Mouse (Mus musculus) thymus, postnatal 25 days (tissue): Measurements from ENCODE around the gene Rgma.
A peak's percentile ranks its signal among the peaks of the same experiment; 100 is the strongest.

Experiments used
- DNase-seq: peaks from one replicate; pipeline ENCODE4 v3.0.0; 2022

Rgma gene

GRCm38 (mm10) chr7:73371587-73372321 is 3.6 kb upstream of the Rgma start:
- no peak for DNase-seq

DNA sequence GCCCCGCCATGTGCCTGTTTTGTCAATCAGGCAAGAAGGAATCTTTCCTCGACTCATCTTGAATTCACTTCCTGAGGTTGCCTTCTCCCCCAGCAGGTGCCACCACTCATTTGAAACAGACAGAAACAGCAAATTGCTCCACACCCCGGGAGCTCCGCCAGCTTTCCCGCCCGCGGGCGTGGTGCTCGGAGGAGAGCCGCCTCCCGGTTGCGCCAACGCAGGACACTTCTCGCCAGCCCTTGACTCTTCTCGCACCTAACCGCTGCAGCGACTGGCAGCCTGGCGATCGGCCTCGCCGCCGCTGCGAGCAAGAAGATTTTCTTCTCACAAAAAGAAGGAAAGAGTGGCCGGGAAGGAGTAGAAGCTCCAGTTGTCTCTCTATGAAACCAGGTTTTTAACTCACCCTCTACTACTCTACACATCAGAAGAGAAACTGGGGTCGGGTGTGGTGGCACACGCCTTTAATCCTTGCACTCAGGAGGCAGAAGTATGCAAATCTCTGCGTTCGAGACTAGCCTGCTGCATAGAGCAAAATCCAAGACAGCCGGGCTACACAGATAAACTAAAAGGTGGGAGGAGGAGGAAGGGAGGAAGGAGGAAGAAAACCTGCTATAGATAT is 2.8 kb upstream of the Rgma start:
- peak; percentile 3 for DNase-seq

DNA sequence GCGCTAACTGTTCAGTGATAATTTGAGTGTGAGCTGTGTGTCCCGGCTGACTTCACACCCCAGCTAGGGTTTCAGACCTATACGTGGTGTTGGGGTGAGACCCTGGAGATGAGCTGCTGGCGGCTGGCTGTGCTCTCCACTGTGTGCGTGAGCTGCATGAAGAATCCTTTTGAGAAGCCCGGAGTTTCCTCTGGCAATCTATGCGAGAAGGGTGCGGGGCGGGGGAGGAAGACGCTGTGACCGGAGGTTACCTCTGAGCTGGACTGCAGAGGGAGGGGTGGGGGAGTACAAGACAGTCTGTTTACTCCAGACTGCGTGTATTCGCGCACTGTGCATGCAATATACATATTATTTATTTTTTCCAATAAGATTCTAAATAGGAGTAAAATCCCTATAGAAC is 582 bp upstream of the Rgma start:
- DNase-seq: no peak

DNA sequence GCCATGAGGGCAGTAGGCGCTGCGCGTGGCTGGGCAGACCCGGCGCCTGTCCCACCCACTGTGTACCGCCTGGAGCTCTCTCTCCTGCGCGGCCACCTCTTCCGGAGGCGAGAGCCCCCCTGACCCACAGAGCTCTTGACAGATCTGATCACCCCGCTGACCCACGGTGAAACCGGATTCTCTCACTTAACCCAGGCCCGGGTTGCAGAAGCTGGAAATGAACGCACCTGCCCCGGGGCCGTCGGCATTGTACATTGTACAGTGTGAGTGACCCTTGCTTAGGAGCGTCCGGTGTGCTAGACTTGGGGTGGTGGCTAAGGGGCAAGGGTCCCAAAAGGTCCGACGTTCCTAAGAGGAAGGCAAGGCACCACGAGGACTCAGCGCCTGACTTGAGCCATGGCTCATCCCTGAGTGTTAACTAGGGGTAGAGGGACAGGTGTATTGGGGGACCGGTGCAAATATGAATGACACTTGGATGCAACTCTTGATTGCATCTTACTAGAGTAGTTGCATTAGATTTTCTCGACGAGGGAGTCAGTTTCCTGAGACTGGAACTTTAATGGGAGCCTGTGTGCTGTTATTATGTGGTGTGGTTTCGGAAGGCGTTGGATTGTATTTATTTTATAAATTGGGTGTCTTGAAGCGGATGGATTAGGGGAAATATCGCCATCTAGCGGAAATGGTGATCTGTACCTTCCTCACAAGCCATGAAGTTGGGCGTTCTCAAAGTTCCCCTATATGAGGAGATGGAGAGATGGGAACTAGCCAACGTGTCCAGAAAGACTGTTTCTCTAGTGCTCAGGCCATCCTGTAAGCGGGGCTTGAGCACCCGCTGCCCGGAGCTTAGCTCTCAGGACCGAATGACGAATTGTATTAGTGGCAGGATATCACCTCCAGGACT is 1.0 kb downstream of the Rgma start:
- DNase-seq: peak; percentile 20

GRCm38 (mm10) chr7:73377307-73377706 is 2.0 kb downstream of the Rgma start:
- no peak for DNase-seq

DNA sequence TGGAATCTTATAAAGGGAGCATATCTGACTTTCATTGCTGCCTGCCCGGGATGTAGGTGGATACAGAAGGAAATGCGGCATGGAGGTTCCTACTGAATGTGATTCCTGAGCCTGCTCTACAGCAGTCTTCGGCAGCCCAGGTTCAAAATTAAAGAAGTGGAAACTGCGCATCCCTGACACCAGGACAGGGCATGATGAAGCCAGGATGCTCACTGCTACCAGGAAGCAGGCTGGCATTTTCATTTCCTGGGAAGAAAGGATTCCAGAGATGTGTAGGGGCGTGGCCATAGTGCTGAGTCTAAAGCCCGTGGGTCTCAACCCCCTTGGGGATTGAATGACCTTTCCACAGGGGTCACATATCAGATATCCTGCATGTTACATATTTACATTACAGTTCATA is 2.7 kb downstream of the Rgma start:
- DNase-seq: no peak

- no peak for DNase-seq
Observed at GRCm38 (mm10) chr7:73382843-73383242, 7.5 kb downstream of the Rgma start.

DNA sequence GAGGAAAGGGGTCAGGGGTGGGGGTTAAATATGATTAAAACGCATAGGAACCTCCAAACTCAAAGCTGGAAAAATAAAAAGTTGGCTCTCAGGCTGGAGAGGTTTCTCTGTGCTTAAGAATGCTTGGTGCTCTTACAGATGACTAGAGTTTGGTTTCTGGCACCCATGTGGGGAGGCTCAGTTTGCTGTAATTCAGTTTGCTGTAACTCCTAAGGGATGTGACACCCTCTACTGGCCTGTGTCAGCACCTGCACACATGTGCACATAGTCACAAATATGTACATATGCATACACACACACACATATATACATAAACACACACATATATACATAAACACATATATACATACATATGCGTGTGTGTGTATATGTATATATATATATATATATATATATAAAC is 13.6 kb downstream of the Rgma start:
- no peak for DNase-seq

GRCm38 (mm10) chr7:73389419-73389818 is 14.1 kb downstream of the Rgma start:
- no peak for DNase-seq

DNA sequence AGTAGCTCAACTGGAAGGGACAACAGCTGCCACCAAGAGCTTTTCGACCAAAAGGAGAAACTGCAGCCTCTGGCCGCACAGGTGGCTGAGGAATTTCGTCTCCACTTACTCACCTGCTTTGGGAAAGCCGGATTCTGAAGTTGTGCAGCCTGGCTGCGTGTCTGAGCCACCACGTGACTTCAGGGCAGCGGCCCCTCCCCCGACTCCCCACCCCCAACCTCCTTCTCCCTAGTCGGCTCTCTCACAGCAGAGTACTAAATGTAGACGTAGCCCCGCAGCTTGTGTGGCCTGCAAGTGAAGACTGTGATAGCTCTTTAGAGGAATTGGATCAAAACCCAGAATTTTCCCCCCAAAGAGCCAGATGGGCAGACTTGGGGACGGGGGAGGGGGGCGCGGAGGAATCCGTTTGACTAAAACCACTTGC is 14.6 kb downstream of the Rgma start:
- no peak for DNase-seq

DNA sequence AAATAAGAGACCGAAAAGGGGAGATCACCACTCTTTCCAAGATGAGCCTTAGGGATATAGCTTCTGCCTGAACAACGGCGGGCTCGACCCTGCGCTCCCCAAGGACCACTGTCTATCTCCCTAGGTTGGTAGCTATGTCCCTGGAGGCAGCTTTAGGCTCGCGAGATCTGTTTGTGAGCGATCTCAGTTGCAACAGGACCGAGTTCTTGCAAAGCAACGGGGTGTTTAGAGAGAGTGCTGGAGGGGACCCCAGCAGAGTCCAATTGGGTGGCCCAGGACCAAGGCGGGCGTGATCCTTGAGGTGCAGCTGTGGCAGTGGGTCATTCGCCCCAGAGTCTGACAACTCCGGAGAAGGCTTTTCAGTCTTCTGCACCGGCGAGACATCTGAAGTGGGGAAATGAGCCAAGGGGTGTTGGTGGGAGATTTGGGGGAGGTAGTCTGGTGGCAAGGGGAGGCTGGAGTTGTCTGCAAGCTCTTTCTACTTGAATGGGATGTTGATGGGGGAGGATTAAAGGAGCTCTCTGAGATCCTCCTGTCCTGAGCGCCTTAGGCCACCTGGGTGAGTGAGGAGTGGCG is 15.2 kb downstream of the Rgma start:
- no peak for DNase-seq

DNA sequence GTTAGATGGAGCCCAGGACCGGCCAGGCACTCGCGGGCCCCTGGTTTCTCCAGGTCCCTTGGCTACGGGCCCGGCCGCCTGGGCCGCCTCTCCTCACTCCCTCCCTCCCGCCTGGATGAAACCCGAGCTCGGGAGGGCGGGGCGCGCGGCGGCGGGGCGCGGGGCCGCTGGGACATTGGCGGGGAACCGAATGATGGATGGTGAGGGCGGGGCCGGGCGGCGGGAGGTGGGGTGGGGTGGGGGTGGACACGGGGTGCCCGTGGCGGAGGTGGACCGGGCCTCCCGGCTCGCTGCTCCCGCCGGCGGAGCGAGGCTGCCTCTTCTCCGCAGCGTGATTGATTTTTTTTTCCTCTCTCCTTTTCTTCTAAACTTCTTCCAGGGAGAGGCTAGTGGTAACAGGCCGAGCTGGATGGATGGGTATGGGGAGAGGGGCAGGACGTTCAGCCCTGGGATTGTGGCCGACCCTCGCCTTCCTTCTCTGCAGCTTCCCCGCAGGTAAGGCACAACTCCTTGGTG is 15.8 kb downstream of the Rgma start:
- DNase-seq: no peak

DNA sequence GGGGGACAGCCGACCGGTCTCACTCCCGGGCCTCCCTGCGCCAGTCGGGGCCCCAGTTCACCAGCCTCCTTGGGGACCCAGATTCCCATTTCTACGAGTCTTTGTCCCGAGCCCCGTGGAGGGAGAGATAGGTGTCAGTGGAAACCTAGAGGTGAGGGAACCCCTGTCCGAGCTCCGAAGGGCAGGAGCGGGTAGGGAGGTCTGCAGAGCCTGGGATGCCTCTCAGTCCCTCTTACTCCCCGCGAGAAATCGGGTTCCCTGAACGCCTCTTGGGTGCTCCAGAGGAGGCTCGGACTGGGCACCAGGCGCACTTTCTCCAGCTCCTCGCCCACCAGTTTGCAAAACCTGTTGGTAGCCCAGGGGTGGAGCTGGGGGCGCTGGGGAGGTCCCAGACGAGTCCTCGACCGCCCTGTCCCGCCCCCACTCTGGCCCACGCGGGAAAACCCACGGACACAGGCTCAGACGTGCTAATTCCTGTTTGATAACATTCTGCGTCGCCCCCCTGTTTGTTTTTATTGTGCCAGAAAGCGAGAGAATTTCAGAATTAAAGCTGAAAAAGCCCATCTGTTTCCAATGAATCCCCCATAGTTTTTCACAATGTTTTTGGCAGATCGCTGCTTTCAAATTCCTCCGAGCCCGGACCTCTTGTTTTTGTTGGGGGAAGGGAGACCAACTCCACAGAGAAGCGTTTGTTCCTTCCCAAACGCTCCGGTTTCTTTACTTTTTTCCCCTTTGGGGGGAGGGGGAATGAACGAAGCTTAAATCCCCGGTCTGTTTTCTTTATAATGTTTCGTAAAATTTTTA is 16.4 kb downstream of the Rgma start:
- no peak for DNase-seq

DNA sequence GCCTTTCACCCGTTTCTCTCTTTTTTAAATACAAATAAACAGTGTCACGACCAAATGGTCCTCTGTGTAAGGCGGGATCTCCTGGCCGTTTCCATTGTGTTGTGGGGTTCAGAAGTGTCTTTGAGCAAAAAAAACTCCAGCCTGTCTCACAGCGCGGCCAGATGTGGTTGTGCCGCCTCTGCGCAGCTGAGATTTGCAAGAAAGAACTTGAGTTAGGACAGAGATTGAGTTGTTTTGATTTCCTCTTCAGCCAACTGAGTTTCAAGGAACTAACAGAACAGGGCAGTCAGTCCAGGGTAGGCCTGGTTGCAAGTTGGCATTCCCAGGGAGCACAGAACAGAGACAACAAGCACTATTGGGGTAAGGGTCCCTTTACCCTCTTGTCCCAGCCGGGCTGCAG is 17.1 kb downstream of the Rgma start:
- DNase-seq: no peak

DNA sequence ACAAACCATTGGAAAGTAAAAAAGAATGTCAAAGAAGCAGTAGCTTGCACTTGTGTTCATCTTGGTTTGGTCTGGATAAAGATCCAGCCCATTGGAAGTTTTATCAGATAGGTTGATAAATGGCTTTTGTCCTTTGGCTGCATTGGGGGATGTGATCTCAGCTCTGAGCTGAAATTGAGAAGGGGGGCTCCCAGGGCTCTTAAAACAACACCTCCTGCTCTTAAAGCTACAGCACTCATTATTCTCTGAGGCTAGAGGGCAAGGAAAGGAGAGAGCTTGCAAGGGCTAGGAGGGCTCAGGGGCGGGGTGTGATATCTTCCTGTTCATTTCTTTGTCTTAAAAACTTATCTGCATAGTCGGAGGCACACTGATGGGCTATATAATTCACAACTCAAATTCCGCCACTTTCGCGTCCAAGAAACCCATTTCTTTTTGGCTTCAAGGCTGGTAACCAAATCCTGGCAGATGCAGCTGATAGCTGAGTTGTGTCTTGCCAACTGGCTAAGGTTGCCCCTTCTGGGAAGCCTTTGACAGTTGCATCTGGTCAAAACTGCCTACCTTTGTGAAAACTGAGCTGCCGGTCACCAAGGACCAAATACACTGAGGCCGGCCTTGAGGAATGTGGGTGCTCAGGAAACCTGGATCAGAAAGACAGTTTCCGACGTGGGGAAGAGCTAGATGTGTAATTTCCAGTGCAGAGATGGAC is 18.2 kb downstream of the Rgma start:
- DNase-seq: no peak

- no peak for DNase-seq
Observed at GRCm38 (mm10) chr7:73394013-73394409, 18.7 kb downstream of the Rgma start.

DNA sequence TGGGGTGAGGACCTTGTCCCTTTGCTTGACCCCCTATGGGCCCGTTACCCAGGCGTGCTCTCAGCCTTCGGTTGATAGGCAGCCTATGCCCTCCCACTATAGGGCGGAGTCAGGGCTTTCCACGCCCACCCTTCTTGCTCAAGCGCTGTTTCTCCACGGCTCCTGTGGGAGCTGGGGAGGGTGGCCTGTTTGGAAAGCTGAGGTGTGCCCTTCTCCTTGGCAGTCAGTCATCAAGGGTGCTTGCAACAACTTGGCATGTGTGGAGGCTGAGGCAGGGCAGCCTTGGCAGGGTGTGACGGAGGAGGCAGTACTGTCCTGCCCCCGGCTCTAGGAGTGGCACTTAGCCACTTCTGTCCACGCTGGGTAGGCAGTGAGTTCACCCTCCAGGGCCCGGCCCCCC is 23.0 kb downstream of the Rgma start:
- peak; percentile 11 for DNase-seq

- DNase-seq: no peak
Observed at GRCm38 (mm10) chr7:73398806-73399442, 23.6 kb downstream of the Rgma start.

GRCm38 (mm10) chr7:73399501-73400044 is 24.3 kb downstream of the Rgma start:
- peak; percentile 42 for DNase-seq

GRCm38 (mm10) chr7:73400051-73400916 is 25.0 kb downstream of the Rgma start:
- no peak for DNase-seq
